Mouse (Mus musculus): ENCODE data around the gene Gpat2.

The Gpat2 gene

GRCm38 (mm10) chr2:127424977-127425376 lies at the start of gene Gpat2:
Gpat2 (plus strand) TSS chr2:127425199.
- no peak for DNase-seq

DNA sequence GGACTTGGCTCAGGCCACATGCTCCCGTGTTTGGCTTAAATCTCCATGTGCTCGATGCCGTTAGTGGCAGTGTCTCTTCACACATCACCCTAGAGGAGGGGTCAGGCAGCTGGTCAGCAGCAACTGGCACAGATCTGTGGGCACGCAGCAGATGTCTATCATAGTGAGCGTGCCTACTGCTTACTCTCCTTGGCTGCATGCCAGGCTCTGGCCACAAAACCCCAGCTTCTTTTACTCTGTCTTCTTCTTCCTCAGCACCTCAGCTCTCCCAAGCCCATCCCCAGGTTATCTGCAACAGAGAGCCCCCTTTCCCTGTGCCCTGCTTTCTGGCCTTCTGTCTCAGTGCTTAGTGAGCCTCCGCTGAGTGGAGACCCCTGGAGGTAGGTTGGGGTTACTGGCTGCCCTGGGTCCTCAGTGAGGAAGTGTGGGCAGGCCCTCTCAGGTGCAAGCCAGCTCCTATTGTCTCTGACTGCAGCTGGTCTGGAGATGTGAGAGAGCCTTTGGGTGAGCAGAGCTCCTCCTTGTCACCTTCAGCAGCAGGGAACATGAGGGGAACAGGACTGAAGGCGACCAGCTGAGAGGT lies 49.1 kb upstream of the Gpat2 start:
- DNase-seq = peak; percentile 74

DNA sequence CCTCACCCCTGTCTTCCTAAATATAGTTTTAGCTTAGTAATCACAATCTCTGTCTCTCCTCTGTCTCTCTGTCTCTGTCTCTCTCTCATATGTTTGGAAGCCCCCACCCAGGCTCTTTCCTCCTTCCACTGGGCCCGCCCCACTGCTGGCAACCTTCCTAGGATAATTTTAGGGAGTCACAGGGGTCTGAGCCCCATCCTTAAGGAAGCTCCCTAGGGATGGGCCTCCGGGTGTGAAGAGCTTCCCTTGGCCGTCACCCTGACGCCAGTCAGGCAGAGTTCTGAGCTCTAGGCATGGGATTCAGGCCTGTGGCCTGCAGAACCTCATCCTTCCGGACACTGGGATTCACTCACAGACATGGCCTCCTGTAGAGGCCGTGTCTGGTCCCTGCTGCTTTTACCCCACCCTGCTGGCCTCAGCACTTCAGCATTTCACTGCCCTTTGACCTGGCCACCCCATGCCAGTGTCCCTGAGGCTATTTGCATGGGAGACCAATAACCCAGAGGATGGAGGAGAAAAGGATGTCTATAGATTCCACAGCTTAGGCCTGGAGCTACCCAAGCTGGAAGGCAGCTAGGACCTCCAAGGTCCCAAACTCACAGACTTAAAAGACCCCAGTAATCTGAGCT lies 48.5 kb upstream of the Gpat2 start:
- DNase-seq = no peak

DNA sequence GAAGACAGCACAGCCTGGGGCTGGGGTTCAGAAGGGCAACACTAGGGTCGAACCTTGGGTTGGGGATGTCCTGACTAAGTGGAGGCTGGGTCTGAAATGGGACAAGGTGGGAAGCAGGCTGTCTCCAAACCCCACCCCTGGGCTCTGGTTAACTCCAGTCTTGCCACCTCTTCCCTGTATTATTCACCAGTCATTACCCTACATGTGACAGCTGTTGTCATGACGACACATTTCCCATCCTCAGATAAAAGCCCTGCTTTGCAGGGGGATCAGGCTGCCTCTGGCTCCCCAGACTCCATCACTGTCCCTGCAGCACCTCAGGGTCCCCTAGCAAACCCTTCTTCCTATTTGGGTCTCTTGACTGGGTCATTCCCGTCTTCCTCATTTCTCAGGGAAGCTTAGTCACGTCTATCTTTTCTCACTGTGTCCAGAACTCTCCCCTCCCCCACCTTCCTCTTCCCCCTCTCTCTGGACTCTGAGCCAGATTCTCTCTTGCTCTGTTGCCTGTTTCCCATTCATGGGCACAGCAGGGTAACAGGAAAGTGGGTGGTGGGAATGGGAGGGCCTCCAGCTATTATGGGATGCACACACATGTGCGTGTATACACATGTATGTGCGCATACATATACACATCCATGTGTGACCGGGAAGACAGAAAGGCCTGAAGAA lies 46.9 kb upstream of the Gpat2 start:
- no peak for DNase-seq

GRCm38 (mm10) chr2:127378611-127378990 lies 46.4 kb upstream of the Gpat2 start:
- DNase-seq = no peak

GRCm38 (mm10) chr2:127379250-127379649 lies 45.7 kb upstream of the Gpat2 start:
- no peak for DNase-seq

- no peak for DNase-seq
Measured at GRCm38 (mm10) chr2:127383881-127384280, 41.1 kb upstream of the Gpat2 start.

DNA sequence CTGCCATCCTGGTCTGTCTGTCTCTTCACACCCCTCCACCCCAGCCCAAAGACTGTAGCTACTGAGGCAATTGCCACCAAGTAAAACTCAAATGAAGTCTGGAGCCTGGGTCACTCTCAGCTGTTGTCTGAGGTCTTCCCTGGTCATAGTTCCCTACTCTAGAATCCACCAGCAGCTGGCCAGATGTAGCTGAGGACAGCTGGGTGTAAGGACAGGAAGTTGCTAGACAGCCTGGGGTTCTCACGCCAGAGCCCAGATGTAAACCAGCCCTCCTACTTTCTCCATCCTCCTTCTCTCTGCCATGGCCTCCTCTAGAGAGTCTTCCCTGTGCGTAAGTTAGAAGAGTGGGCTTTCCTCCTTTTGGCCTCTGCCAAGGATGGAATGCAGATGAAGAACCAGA lies 37.5 kb upstream of the Gpat2 start:
- DNase-seq = no peak

DNA sequence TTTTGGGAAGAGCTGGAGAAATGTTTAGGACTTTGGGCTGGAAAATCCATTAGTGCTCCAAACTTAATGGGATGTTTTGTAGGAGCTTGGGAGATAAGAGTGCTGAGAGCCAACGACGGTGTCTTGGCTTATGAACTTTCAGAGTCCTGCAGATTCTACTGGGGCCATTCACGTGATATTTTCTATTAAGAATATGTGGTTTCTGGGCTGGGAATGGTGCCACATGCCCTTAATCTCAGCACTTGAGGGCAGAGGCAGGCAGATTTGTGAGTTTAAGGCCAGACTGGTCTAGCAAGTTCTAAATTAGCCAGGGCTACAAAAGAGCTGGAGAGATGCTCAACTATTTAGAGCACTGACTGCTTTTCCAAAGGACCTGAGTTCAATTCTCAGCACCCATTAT lies 34.6 kb upstream of the Gpat2 start:
- no peak for DNase-seq

DNA sequence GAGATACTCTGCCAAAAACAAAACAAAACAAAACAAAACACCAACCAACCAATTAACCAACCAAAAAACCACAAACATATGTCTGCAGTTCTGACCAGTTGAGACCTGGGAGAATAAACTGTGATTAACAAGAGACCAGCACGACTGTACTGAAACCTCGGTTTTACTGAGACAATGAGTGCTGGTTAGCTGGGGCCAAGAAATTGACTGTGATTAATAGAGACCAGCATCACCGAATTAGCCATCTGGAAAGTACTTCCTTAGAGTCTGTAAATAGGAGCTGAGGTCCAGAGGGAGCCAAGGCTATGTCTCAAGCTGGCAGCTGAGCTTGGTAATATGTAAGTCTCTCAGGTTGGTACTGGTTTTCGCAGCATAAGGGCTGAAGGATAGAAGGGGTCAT lies 34.2 kb upstream of the Gpat2 start:
- no peak for DNase-seq

DNA sequence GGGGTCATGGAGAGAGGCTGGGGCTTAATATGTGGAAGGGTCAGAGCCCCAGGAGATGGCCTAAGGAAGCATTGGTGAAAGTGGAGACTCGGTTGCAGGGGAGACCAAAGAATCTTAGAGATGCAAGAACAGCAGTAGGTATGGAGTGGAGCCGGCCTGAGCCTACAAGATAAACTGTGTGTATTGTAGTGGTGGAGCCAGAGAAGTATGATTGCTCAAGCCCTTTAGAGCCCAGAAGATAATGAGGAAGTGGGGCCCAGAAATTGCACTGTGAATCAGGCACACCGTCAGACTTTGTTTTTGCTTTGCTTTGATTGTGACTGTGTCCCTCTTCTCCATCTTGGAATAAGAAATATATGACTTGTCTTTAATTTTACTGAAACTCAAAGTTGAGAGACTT lies 33.7 kb upstream of the Gpat2 start:
- no peak for DNase-seq

- DNase-seq = no peak
Measured at GRCm38 (mm10) chr2:127394606-127395161, 30.3 kb upstream of the Gpat2 start.

- DNase-seq = no peak
Measured at GRCm38 (mm10) chr2:127398738-127399137, 26.3 kb upstream of the Gpat2 start.

GRCm38 (mm10) chr2:127411126-127411525 lies 13.9 kb upstream of the Gpat2 start:
- no peak for DNase-seq

- DNase-seq = no peak
Measured at GRCm38 (mm10) chr2:127415806-127416205, 9.2 kb upstream of the Gpat2 start.

- DNase-seq = no peak
Measured at GRCm38 (mm10) chr2:127416706-127417105, 8.3 kb upstream of the Gpat2 start.

DNA sequence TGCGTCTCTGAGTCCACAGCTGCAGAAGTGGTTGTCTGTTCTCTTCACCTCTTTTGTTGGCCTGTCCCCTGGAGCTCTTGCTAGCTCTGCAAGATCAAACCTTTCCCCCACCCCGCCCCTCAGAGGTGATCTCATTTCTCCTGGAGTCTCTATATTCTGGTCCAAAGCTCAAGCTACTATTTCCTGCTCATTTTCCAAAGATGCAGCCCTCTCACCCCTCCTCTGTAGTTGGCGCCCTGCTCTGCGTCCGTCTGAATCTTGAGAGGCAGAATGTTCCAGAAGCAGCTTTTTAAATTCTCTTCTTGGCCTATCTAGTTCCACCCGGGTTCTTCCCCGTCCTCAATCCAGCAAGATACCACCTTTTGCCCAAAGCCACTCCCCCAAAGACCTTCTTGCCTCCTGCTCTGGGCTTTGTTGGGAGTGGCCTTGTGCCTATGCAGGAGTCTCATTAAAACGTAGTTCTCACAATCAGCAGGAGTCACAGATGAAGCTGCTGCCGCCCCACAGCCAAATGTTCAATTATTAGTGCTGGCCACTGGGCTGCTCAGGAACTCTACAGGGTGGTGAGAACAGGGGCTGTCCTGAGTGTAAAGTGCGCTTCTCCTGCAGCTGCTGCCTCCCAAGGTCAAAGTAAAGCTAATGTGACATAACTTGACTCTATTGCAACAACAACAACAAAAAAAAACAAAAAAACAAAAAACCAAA lies 6.6 kb upstream of the Gpat2 start:
- DNase-seq = no peak

GRCm38 (mm10) chr2:127430238-127430637 lies 5.2 kb downstream of the Gpat2 start:
- DNase-seq = peak; percentile 57

GRCm38 (mm10) chr2:127433487-127434295 lies 8.7 kb downstream of the Gpat2 start:
- DNase-seq = peak; percentile 53

- DNase-seq = peak; percentile 74
Measured at GRCm38 (mm10) chr2:127435135-127435534, 10.1 kb downstream of the Gpat2 start.

GRCm38 (mm10) chr2:127435554-127435953 lies 10.6 kb downstream of the Gpat2 start:
- no peak for DNase-seq

DNA sequence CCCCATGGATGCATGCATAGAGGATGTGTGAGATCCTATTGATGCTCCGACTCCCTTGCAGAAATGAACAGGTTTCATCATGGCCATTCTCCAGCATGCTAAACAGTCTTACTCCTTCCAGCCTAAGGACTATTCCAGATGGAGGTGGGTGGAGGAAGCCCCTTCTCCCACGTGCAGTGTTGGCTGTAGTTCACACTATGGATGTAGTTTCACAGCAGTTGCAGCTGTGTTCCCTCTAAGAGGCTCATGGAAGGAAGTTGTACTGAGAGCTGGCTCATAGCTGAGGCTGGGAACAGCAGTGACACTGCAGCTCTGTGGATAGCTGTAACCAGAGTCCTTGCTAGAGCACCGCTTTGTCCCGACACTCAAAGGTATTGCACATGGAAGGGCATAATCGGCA lies 12.7 kb downstream of the Gpat2 start:
- no peak for DNase-seq
